Mouse (Mus musculus): ENCODE measurements around the gene Ipcef1. TPM values are rescaled to one million over a fixed set of nuclear protein-coding genes. Genes with fewer than 3 reads are reported as not detected.

Ipcef1 gene
- polyA plus RNA-seq, 1 experiment from 2014 or later = 0.11 TPM

DNA sequence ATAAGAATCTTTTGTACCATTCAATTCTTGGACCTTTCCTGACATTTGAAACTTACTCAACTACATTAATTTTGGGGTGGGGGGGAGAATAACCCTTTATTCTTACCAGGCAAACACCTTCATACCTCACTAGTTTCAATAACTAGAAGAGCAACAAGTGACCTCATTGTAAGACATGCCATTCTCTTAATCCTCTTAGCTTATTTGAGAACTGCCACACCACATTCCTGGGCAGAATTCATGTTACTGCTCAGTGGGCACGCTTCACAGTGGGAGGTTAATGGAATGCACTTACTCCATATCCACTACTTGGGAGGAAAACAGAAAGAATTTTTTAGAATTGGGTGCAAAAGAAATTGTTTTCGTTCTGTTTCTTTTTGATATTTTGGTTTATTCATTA is 203.4 kb downstream of the Ipcef1 start:
- H3K27ac ChIP-seq (ENCODE audit: low read depth) = no peak overlapping the region
- DNase-seq (peak; percentile 2), ATAC-seq (ENCODE audit: insufficient read depth) (no peak)
- H3K4me1 ChIP-seq (ENCODE audit: insufficient read depth) = no peaks in the 10 kb centered on the region
- no peak overlapping the region for H3K9ac ChIP-seq
- no peaks in the 10 kb centered on the region for H3K27me3 ChIP-seq (ENCODE audit: insufficient read depth, low read length)
- 60% methylated on average over 2 of the region's 2 CpGs for WGBS
- no peak overlapping the region for H3K4me3 ChIP-seq (ENCODE audit: low read depth, low read length)
- no peak for TF ChIP-seq CTCF (IDR thresholded peaks at IDR 0.05; ENCODE audit: low read depth)
- no peaks in the 10 kb centered on the region for H3K9me3 ChIP-seq (ENCODE audit: low read depth, low read length)
- H3K36me3 ChIP-seq (ENCODE audit: insufficient read depth) = no peaks in the 10 kb centered on the region
- H3K4me2 ChIP-seq = no peak overlapping the region

DNA sequence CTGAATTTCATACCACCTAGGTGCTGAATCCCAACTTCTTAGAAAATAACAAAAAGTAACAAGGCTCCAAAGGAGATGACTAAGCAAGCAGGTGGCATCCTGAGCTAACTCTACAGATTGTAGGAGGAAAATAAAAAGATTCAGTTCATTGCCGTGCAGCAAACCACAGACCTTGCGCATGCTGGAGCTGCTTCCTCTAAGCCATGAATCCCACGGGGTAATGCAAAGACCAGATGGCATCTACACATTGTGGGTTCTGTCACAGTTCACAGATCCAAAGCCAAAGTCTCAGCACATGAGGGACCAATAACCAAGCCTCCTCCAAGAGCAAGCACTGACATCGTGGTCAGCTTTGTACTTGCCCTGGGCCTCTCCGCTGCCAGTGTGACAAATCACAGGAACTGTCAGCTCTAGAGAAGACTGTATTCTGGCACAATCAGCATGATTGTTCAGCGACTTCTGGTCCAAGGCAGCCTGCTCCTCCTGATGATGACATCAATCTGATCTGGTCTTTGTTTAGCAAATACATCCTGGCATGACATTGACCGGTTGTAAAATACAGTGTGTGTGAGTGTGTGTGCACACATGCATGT is 204.0 kb downstream of the Ipcef1 start:
- ATAC-seq (ENCODE audit: insufficient read depth) = 0 out of 2 replicates have a peak, but pooled peaks have one; percentile 14
- Histone ChIP-seq H3K4me2 (no peak overlapping the region), H3K27ac (ENCODE audit: low read depth) (no peak overlapping the region), H3K36me3 (ENCODE audit: insufficient read depth) (no peaks in the 10 kb centered on the region), H3K27me3 (ENCODE audit: insufficient read depth, low read length) (no peaks in the 10 kb centered on the region), H3K9me3 (ENCODE audit: low read depth, low read length) (no peaks in the 10 kb centered on the region), H3K9ac (no peak overlapping the region), H3K4me3 (ENCODE audit: low read depth, low read length) (no peak overlapping the region), H3K4me1 (ENCODE audit: insufficient read depth) (no peaks in the 10 kb centered on the region)
- WGBS = 68% methylated on average over 7 of the region's 7 CpGs
- TF ChIP-seq CTCF (IDR thresholded peaks at IDR 0.05; ENCODE audit: low read depth) = no peak
- no peak for DNase-seq

DNA sequence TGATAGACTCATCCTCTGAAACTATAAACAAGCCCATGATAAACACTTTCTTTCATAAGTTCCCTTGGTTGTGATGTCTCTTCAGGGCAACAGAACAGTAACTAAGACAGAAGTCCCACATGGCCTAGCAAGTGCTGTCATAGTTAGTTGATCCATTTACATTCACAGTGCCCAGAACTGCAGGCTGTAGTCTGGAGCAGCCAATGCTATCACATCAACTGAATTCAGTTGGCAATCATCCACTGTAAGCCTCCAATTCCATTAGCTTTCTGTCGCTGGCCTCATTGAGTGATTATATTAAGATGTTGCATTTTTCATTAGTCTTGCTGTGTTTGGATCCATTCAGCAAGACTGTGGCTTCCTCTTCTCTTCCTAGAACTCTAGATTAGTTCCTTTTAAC is 206.0 kb downstream of the Ipcef1 start:
- no peak for DNase-seq
- no peak overlapping the region for H3K27ac ChIP-seq (ENCODE audit: low read depth)
- TF ChIP-seq CTCF (IDR thresholded peaks at IDR 0.05; ENCODE audit: low read depth) = no peak
- H3K9ac ChIP-seq = no peak overlapping the region
- H3K4me3 ChIP-seq (ENCODE audit: low read depth, low read length) = no peak overlapping the region
- no peak for ATAC-seq (ENCODE audit: insufficient read depth)
- no peaks in the 10 kb centered on the region for H3K4me1 ChIP-seq (ENCODE audit: insufficient read depth)
- no peaks in the 10 kb centered on the region for H3K27me3 ChIP-seq (ENCODE audit: insufficient read depth, low read length)
- WGBS = 79% methylated on average over 1 of the region's 1 CpGs
- H3K36me3 ChIP-seq (ENCODE audit: insufficient read depth) = no peaks in the 10 kb centered on the region
- no peaks in the 10 kb centered on the region for H3K9me3 ChIP-seq (ENCODE audit: low read depth, low read length)
- H3K4me2 ChIP-seq = no peak overlapping the region

DNA sequence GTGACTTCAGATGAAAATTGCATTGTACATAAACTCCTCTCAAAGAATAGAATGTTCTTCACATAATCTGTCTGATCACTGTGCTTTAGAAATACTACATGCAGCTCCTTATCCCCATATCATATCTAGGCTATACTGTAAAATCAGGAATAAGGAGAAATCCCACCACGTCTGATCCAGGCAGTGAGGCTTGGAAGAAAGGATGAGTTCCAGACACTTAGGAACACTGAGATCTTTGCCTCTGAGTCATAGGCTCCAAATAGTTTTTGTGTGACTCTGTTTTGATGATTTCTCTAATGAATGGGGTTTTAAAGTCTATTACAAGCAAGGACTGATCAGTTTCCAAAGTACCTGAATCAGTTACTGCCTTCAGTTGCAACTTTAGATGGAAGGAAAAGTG is 210.1 kb downstream of the Ipcef1 start:
- Histone ChIP-seq H3K27ac (ENCODE audit: low read depth) (no peak overlapping the region), H3K9ac (no peak overlapping the region), H3K4me2 (no peak overlapping the region), H3K36me3 (ENCODE audit: insufficient read depth) (no peaks in the 10 kb centered on the region), H3K9me3 (ENCODE audit: low read depth, low read length) (no peaks in the 10 kb centered on the region), H3K4me3 (ENCODE audit: low read depth, low read length) (no peak overlapping the region), H3K27me3 (ENCODE audit: insufficient read depth, low read length) (no peaks in the 10 kb centered on the region), H3K4me1 (ENCODE audit: insufficient read depth) (no peaks in the 10 kb centered on the region)
- no peak for TF ChIP-seq CTCF (IDR thresholded peaks at IDR 0.05; ENCODE audit: low read depth)
- WGBS = 61% methylated on average over 1 of the region's 1 CpGs
- ATAC-seq (ENCODE audit: insufficient read depth) (no peak), DNase-seq (no peak)

Other genes starting within 250 kb of the Ipcef1 start
- 9.4 and 11.4 TPM in 2 replicates for gene Cnksr3, start 159.8 kb upstream of the Ipcef1 start, polyA plus RNA-seq (2014; fragmentation: Nextera tagmentation; extraction: Ambion mirVana)